8 mouse cellular contexts compared by ENCODE assay signal in the genomic region with DNA sequence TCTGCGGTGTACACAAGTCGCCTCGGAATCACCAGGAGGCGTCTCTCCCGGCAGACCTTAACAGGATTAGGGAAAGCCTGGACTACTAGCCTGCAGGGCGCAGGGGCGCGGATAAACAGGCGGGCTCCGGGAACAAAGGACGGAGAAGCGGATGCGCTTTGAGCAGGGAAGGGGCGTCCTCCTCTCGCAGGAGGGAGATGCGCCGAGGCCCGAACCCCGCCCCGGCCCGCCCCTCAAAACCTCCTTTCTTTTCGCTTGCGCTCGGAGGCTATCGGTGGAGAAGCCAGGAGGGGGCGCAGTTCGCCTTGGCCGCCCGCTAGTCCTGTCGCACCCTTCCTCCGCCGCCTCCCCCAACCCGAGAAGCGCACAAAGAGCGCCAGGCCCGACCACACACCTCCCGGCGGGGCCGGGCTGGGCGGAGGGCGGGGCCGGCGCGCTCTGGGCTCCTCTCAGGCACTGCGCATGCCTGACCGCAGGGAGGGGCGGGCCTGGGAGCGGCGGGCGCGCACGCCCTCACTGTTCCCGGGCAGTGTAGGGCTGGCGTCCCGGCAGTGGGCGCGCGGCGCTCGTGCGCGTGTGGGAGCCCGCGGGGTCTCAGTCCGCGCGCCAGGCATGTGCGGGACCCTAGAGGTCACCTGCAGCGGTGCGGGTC. TPM values are rescaled to one million over a fixed set of nuclear protein-coding genes. Genes with fewer than 3 reads are reported as not detected.
DNase-seq lines count a peak whose midpoint lies in the region; ATAC-seq and TF ChIP-seq lines count a peak whose summit lies in the region.

No protein-coding gene starts in this region.

- H3K4me2 ChIP-seq in lung, postnatal 0 days (replicated peaks; ENCODE audit: low read depth, low read length): peak overlapping the region; percentile 89

- peak; percentile 84 for TF ChIP-seq CTCF in lung, postnatal 0 days (IDR thresholded peaks at IDR 0.05)

- 1% methylated on average over 63 of the region's 70 CpGs for WGBS in hindbrain, embryonic 10.5 days
- 2% methylated on average over 41 of the region's 70 CpGs for WGBS in lung, postnatal 0 days

- H3K27me3 ChIP-seq in hindbrain, embryonic 10.5 days (ENCODE audit: insufficient read depth, poor library complexity, severe bottlenecking): no peaks in the 10 kb centered on the region
- no peaks in the 10 kb centered on the region for H3K27me3 ChIP-seq in lung, postnatal 0 days (replicated peaks; ENCODE audit: insufficient read depth, low read length)

- ATAC-seq in frontal cortex, adult (ENCODE audit: low TSS enrichment): peak; percentile 69
- peak; percentile 91 for ATAC-seq in lung, postnatal 0 days

- TF ChIP-seq EP300 in lung, postnatal 0 days (IDR thresholded peaks at IDR 0.05): no peak

- DNase-seq in Muller cell, postnatal 12 days (ENCODE audit: inconsistent ontology term): peak; percentile 100
- peak; percentile 98 for DNase-seq in cerebellum, adult 9-10 months
- DNase-seq in hindbrain, embryonic 10.5 days (ENCODE audit: low spot score): peak; percentile 99
- DNase-seq in layer of hippocampus, adult 9-11 months: peak; percentile 99
- peak; percentile 99 for DNase-seq in lung, postnatal 0 days (ENCODE audit: low spot score)
- peak; percentile 92 for DNase-seq in ovary, postnatal 10 days (ENCODE audit: low spot score)
- DNase-seq in thymus, postnatal 0 days (ENCODE audit: low spot score): peak; percentile 99

- H3K9me3 ChIP-seq in hindbrain, embryonic 10.5 days: no peaks in the 10 kb centered on the region
- H3K9me3 ChIP-seq in lung, postnatal 0 days (ENCODE audit: low read length): no peaks in the 10 kb centered on the region

- peaks cover 42% of the 10 kb centered on the region for H3K4me1 ChIP-seq in hindbrain, embryonic 10.5 days (replicated peaks)
- H3K4me1 ChIP-seq in lung, postnatal 0 days (ENCODE audit: insufficient read depth, low read depth, low read length): peaks cover 15% of the 10 kb centered on the region; the same call in 1 of the 2 replicates

- peak overlapping the region; percentile 60 for H3K9ac ChIP-seq in lung, postnatal 0 days (replicated peaks; ENCODE audit: low read depth)

- H3K27ac ChIP-seq in hindbrain, embryonic 10.5 days: peak overlapping the region; percentile 100
- H3K27ac ChIP-seq in lung, postnatal 0 days (ENCODE audit: low read length): peak overlapping the region; percentile 91

- peaks cover 24% of the 10 kb centered on the region for H3K36me3 ChIP-seq in hindbrain, embryonic 10.5 days
- H3K36me3 ChIP-seq in lung, postnatal 0 days (ENCODE audit: insufficient read depth, low read length): no peaks in the 10 kb centered on the region

- peak overlapping the region; percentile 100 for H3K4me3 ChIP-seq in hindbrain, embryonic 10.5 days
- H3K4me3 ChIP-seq in lung, postnatal 0 days (ENCODE audit: low read depth, low read length): peak overlapping the region; percentile 76

RNA-seq across cellular contexts. Expression of a gene that starts 1.2 kb away (rescaled TPM):
- polyA plus RNA-seq in hindbrain, embryonic 10.5 days (2016; fragmentation: Nextera tagmentation; extraction: Ambion mirVana): 24.9 and 27.7 TPM in 2 replicates
- polyA plus RNA-seq in lung, postnatal 0 days (2015; fragmentation: Nextera tagmentation; extraction: Ambion mirVana): 6.5 and 7.7 TPM in 2 replicates
- 9.5 and 10.1 TPM in 2 replicates for polyA plus RNA-seq in thymus, postnatal 0 days (2015; fragmentation: Nextera tagmentation; extraction: Ambion mirVana)

Comparison
In these comparisons a context has a peak if more than half of its experiments do, and no peak if none do; other contexts are left out.
1. Peak in every context shown above with its lines: DNase-seq, ATAC-seq, H3K4me3 ChIP-seq and H3K27ac ChIP-seq.